Mouse (Mus musculus): ENCODE data around the gene Cers6. TPM values are rescaled to one million over a fixed set of nuclear protein-coding genes. Genes with fewer than 3 reads are reported as not detected.

The Cers6 gene
- 18.9 and 21.6 TPM in 2 replicates for polyA plus RNA-seq (2015; fragmentation: Nextera tagmentation; extraction: Ambion mirVana)

- Histone ChIP-seq H3K4me1 (peaks cover 26% of the 10 kb centered on the region), H3K9ac (peak within 1 kb of the TSS; percentile 88), H3K36me3 (no peaks in the 10 kb centered on the region), H3K27me3 (replicated peaks) (no peaks in the 10 kb centered on the region), H3K27ac (replicated peaks) (peak within 1 kb of the TSS; percentile 82), H3K4me2 (peak within 1 kb of the TSS; percentile 69), H3K9me3 (no peaks in the 10 kb centered on the region), H3K4me3 (peak within 1 kb of the TSS; percentile 67)
- ATAC-seq (ENCODE audit: extremely low read depth, insufficient number of reproducible peaks, low FRiP score, low TSS enrichment): peak; percentile 86
- WGBS: 1% methylated on average over 53 of the region's 53 CpGs
These were observed at the start of gene Cers6 for GRCm38 (mm10) chr2:68860904-68861685. Gene Cers6 (plus strand): TSS chr2:68861441.

GRCm38 (mm10) chr2:68814409-68814808, 46.8 kb upstream of the Cers6 start:
- 54% methylated on average over 2 of the region's 2 CpGs for WGBS
- Histone ChIP-seq H3K4me1 (no peaks in the 10 kb centered on the region; the same call in 1 of the 2 replicates), H3K4me2 (no peak overlapping the region), H3K9me3 (no peaks in the 10 kb centered on the region), H3K27ac (replicated peaks) (no peak overlapping the region), H3K4me3 (no peak overlapping the region), H3K36me3 (no peaks in the 10 kb centered on the region), H3K9ac (no peak overlapping the region), H3K27me3 (replicated peaks) (no peaks in the 10 kb centered on the region)
- ATAC-seq (ENCODE audit: extremely low read depth, insufficient number of reproducible peaks, low FRiP score, low TSS enrichment): no peak

- ATAC-seq (ENCODE audit: extremely low read depth, insufficient number of reproducible peaks, low FRiP score, low TSS enrichment): no peak
- WGBS: 89% methylated on average over 4 of the region's 4 CpGs
These were observed 42.2 kb upstream of the Cers6 start for GRCm38 (mm10) chr2:68819040-68819439.

GRCm38 (mm10) chr2:68822152-68822887, 38.9 kb upstream of the Cers6 start:
- Histone ChIP-seq H3K4me2 (no peak overlapping the region), H3K27ac (replicated peaks) (no peak overlapping the region), H3K4me1 (peaks cover 8% of the 10 kb centered on the region), H3K27me3 (replicated peaks) (no peaks in the 10 kb centered on the region), H3K9me3 (no peaks in the 10 kb centered on the region), H3K9ac (no peak overlapping the region), H3K36me3 (no peaks in the 10 kb centered on the region), H3K4me3 (no peak overlapping the region)
- ATAC-seq (ENCODE audit: extremely low read depth, insufficient number of reproducible peaks, low FRiP score, low TSS enrichment): no peak
- WGBS: 58% methylated on average over 4 of the region's 4 CpGs

More at GRCm38 (mm10) chr2:68819040-68819439, 42.2 kb upstream of the Cers6 start:
- no peak overlapping the region for H3K4me2 ChIP-seq
- H3K27me3 ChIP-seq (replicated peaks): no peaks in the 10 kb centered on the region
- no peaks in the 10 kb centered on the region for H3K36me3 ChIP-seq
- H3K9ac ChIP-seq: no peak overlapping the region
- peaks cover 5% of the 10 kb centered on the region for H3K4me1 ChIP-seq
- H3K27ac ChIP-seq (replicated peaks): no peak overlapping the region
- no peaks in the 10 kb centered on the region for H3K9me3 ChIP-seq
- no peak overlapping the region for H3K4me3 ChIP-seq

- 46% methylated on average over 7 of the region's 7 CpGs for WGBS
These were observed 35.8 kb upstream of the Cers6 start for GRCm38 (mm10) chr2:68825326-68826020.

DNA sequence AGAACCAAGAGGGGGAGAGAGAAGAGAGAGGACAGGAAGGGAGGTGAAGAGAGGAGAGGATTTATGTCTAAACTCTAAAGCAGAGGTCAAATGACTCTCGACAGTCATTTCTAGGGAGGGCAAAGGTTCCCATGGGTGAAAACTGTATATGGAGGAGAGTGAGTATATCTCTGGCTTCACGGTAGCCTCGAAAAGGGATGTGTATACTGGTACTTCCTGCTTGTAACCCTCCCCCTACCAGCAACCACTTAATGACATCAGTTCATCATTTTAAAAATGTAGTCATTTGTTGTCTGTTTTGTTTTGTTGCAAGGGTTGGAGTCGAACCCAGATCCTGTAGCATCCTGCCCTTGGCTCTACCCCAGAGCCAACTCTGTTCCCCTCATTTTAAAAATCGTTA, 17.9 kb upstream of the Cers6 start:
- H3K9me3 ChIP-seq: no peaks in the 10 kb centered on the region

More at GRCm38 (mm10) chr2:68825326-68826020, 35.8 kb upstream of the Cers6 start:
- ATAC-seq (ENCODE audit: extremely low read depth, insufficient number of reproducible peaks, low FRiP score, low TSS enrichment): no peak
- Histone ChIP-seq H3K4me3 (no peak overlapping the region), H3K9me3 (no peaks in the 10 kb centered on the region), H3K27me3 (replicated peaks) (no peaks in the 10 kb centered on the region), H3K4me1 (peaks cover 8% of the 10 kb centered on the region), H3K4me2 (no peak overlapping the region), H3K9ac (no peak overlapping the region), H3K27ac (replicated peaks) (no peak overlapping the region), H3K36me3 (no peaks in the 10 kb centered on the region)

DNA sequence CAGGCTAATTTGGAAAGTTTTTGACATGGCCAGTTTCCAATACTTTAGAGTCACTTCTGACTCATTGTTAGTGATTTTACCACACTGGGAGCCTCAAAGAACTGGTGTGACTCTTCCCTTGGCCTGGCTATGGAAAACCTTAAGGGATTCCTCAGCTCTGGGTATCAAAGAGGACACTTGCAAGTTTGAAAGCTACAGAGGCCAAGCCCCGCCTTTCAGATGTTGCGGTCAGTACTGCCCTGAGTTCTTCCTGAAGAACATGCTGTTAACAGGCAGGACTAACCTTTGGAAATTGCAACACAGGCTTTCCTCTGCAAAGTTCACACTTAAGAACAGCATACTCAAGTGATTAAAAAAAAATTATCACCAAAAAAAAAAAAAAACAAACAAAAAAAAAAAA, 16.7 kb upstream of the Cers6 start:
- no peak for ATAC-seq (ENCODE audit: extremely low read depth, insufficient number of reproducible peaks, low FRiP score, low TSS enrichment)
- WGBS: 93% methylated on average over 2 of the region's 2 CpGs
- Histone ChIP-seq H3K9ac (no peak overlapping the region), H3K36me3 (no peaks in the 10 kb centered on the region), H3K27ac (replicated peaks) (no peak overlapping the region), H3K4me2 (no peak overlapping the region), H3K4me1 (no peaks in the 10 kb centered on the region), H3K27me3 (replicated peaks) (no peaks in the 10 kb centered on the region), H3K9me3 (no peaks in the 10 kb centered on the region), H3K4me3 (no peak overlapping the region)

More for the DNA sequence above, 17.9 kb upstream of the Cers6 start:
- no peak overlapping the region for H3K9ac ChIP-seq
- H3K27me3 ChIP-seq (replicated peaks): no peaks in the 10 kb centered on the region
- H3K4me3 ChIP-seq: no peak overlapping the region
- H3K36me3 ChIP-seq: no peaks in the 10 kb centered on the region
- 79% methylated on average over 5 of the region's 5 CpGs for WGBS
- no peak overlapping the region for H3K4me2 ChIP-seq
- ATAC-seq (ENCODE audit: extremely low read depth, insufficient number of reproducible peaks, low FRiP score, low TSS enrichment): no peak
- H3K4me1 ChIP-seq: no peaks in the 10 kb centered on the region
- no peak overlapping the region for H3K27ac ChIP-seq (replicated peaks)

DNA sequence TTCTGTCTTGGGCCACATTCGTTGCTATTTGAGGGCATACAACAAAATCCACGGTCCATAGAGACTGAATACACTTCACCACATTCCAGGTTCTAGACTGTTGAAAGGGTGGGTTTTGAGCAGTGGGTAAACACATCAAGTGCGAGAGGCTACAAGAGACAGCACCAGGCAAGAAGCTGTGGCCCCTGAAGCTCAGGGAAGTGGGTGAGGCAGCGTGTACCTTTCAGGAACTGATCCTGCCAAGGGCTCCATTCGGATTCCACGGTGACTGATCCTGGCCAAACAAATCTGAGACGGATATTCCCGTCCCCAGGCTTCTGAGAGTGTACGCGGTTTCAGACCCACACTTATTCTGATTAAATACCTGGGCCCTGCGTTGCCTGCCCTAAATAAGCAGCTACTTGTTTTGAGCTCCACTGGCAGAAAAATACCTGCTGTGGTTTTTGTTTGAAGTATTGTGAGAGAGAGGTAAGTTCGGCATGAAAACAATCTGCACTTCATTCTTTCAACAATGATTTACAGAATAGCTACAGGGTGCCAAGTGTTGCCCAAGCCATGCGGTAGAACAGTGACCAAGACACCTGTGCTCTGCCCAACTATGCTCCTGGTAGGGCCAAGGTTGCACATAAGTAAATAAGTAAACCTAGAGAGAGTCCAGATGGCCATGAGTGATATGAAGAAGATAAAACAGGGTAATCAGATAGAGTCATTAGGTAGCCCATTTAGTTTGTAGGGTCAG, 16.1 kb upstream of the Cers6 start:
- no peaks in the 10 kb centered on the region for H3K27me3 ChIP-seq (replicated peaks)
- H3K4me1 ChIP-seq: no peaks in the 10 kb centered on the region
- no peaks in the 10 kb centered on the region for H3K9me3 ChIP-seq
- no peaks in the 10 kb centered on the region for H3K36me3 ChIP-seq
- no peak overlapping the region for H3K9ac ChIP-seq
- no peak for ATAC-seq (ENCODE audit: extremely low read depth, insufficient number of reproducible peaks, low FRiP score, low TSS enrichment)
- 71% methylated on average over 13 of the region's 13 CpGs for WGBS
- H3K4me2 ChIP-seq: no peak overlapping the region
- no peak overlapping the region for H3K4me3 ChIP-seq
- H3K27ac ChIP-seq (replicated peaks): no peak overlapping the region

- Histone ChIP-seq H3K36me3 (no peaks in the 10 kb centered on the region), H3K4me2 (peak overlapping the region; percentile 69), H3K27ac (replicated peaks) (no peak overlapping the region), H3K4me3 (peak overlapping the region; percentile 67; the same call in 1 of the 2 replicates), H3K4me1 (peaks cover 26% of the 10 kb centered on the region), H3K9ac (no peak overlapping the region), H3K9me3 (no peaks in the 10 kb centered on the region), H3K27me3 (replicated peaks) (no peaks in the 10 kb centered on the region)
- no peak for ATAC-seq (ENCODE audit: extremely low read depth, insufficient number of reproducible peaks, low FRiP score, low TSS enrichment)
- WGBS: 59% methylated on average over 2 of the region's 2 CpGs
These were observed 850 bp upstream of the Cers6 start for GRCm38 (mm10) chr2:68860391-68860790.

DNA sequence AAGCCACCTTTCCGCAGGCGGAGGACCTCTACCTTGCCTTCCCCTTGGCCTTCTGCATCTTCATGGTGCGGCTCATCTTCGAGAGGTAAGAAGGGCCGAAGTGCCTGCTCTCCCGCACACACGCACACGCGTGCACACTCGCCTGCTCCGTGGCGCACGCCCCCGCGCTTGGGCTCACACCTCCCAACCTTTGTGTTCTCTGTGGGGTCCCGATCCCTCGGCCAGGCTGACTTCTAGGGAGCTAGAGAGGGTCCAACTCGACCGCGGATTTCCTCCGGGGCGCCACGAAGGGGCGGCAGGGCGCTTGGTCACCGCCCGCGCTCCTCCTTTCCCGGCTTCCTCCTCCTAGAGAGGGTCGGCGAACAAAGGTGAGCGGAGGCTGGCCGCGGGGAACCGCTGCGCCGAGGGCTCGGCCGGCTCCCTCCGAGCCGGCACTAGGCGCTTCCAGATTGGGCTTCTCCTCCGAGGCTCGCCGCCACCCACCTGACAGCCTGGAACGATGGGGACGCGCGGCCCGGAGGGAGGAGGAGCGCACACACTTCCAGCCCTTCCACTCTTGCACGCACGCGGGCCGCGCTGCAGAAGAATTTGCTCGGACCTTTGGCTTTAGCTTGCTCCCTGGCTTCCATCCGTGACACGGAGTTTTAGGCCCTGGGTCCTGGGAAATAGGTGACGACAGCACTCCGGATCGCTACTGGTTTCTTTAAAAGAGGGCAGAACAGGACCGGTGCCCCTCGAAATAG, 651 bp downstream of the Cers6 start:
- Histone ChIP-seq H3K9ac (peak overlapping the region; percentile 88), H3K4me1 (peaks cover 31% of the 10 kb centered on the region), H3K36me3 (no peaks in the 10 kb centered on the region), H3K9me3 (no peaks in the 10 kb centered on the region), H3K4me3 (peak overlapping the region; percentile 67), H3K27me3 (replicated peaks) (no peaks in the 10 kb centered on the region), H3K4me2 (peak overlapping the region; percentile 69), H3K27ac (replicated peaks) (peak overlapping the region; percentile 82)
- ATAC-seq (ENCODE audit: extremely low read depth, insufficient number of reproducible peaks, low FRiP score, low TSS enrichment): peak; percentile 35; the same call in 1 of the 2 replicates
- WGBS: under 1% methylated on average over 61 of the region's 64 CpGs
